Mouse (Mus musculus) liver, postnatal 0 days (tissue): ENCODE results near the gene Usf2.

Source experiments
- CTCF ChIP-seq: sonication (generic); IDR thresholded peaks from 2 replicates; pipeline ENCODE4 v1.5.1; 2016; ENCODE audit warnings: antibody characterized with exemption, low read depth
- EP300 ChIP-seq: IDR thresholded peaks from 2 replicates; pipeline ENCODE4 v1.6.1; 2016; ENCODE audit warnings: antibody characterized with exemption, low read depth, mild to moderate bottlenecking

GRCm38 (mm10) chr7:30973251-30973500, 16.6 kb upstream of the Usf2 start, which contains the start of gene Lsr:
- TF ChIP-seq CTCF (no peak), EP300 (no peak)
